Mouse (Mus musculus) megakaryocyte, embryonic 14.5 days (primary cell): ENCODE measurements around the gene F11.

Experiments used
- FLI1 ChIP-seq: IDR thresholded peaks from 2 replicates; pipeline ENCODE4 v1.6.1; 2012; ENCODE audit warnings: low read length, inconsistent platforms, mixed read lengths
- GATA1 ChIP-seq: IDR thresholded peaks from 3 replicates; pipeline ENCODE4 v1.6.1; 2012; ENCODE audit warnings: mixed read lengths, low read length, inconsistent platforms, borderline replicate concordance

DNA sequence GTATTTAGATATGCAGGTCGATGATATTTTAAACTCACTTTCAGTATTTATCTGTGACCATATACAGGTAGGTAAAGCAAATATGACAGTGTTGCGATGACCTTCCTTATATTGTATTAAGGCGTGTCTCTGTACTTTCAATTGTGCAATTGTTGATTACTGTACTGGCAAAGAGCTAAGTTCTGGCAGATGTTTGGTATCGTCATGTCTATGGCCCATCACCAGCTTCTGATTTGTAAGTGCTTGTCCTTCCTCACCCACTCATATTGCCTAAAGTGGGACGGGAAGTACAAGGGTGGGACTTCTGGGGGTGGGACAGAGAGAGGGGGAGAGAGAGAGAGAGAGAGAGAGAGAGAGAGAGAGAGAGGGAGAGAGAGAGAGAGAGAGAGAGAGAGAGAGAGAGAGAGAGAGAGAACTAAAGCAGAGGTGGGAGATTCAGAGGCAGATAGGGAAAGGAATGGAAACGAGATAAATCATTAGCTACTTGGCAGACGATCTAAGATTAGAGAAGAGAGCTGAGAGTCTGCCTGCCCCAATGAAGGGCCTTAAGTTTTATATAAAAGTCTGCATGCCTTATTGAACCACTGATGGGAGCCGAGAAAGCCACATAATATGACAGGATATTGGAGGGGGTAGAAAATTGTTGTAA is 7.5 kb downstream of the F11 start:
- no peak for TF ChIP-seq GATA1
- no peak for TF ChIP-seq FLI1
